Mouse (Mus musculus) heart, adult 9 months (tissue): ENCODE results near the gene Cbx7.

Experiments
- DNase-seq, 2 experiments: peaks; one replicate each; pipeline ENCODE4 v3.0.0; 2022; ENCODE audit warnings: low spot score in 2 of 2

Gene Cbx7

DNA sequence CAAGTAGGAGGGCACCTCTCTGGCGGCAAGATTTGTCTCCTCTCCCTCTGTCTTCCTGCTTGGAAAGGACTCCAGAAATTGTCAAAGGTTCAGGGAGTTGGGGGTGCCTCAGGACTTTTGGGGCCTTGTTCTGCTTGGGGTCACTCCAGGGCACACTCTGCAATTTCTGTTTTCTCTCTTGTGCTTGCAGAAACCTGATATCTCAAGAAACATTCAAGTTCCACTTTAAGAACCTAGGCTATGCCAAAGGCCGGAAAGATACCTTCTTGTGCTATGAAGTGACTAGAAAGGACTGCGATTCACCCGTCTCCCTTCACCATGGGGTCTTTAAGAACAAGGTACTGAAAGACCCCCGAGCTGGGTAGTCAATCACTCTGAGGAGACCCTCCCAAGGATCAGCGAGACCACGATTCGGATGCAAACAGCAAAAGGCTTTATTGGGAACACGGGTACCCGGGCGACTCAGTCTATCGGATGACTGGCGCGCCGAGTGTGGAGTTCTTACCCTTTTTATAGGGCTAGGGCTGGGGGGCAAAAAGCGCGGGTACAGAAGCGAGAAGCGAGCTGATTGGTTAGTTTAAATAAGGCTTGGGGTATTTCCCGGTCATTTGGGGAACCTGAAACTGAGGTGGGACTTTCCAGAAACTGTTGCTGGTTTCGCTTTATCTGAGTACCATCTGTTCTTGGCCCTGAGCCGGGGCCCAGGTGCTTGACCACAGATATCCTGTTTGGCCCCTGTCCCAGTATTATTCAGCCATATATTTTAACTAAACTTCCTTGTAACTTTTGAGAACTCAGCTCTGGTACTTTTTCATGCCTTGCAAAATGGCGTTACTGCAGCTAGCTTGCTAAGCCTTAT, 75.5 kb downstream of the Cbx7 start:
- DNase-seq: peak; percentile 23 to 44

DNA sequence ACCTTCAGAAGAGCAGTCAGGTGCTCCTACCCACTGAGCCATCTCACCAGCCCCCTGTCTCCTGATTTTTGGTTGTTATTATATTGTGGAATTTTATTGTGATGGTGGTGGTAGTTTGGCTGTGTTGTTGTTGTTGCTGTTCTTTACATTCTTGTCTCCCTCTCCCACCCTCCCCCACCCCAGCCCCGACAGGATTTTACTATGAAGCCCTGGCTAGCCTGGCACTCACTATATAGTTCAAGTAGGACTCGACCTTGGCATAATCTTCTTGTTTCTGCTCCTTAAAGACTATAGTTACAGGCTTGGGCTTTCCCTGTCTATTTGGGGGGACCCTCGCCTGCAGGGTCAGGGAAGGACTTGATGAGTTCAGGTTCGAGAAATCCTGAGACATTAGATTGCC, 76.6 kb downstream of the Cbx7 start:
- no peak for DNase-seq

DNA sequence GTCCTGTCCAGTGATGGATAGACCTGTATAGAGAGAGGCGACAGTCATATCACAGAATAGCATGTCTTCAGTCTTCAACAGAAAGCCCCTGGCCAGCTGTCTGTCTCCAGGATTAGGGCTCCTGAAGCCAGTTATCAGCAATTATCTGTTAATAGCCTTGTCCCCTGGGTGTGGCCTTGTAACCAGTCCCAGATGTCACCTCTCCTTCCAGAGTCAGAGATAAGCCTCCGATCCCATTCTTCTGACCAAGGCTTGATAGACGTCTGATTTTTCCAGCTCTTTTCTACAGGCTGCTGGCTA, 77.1 kb downstream of the Cbx7 start:
- DNase-seq: no peak

DNA sequence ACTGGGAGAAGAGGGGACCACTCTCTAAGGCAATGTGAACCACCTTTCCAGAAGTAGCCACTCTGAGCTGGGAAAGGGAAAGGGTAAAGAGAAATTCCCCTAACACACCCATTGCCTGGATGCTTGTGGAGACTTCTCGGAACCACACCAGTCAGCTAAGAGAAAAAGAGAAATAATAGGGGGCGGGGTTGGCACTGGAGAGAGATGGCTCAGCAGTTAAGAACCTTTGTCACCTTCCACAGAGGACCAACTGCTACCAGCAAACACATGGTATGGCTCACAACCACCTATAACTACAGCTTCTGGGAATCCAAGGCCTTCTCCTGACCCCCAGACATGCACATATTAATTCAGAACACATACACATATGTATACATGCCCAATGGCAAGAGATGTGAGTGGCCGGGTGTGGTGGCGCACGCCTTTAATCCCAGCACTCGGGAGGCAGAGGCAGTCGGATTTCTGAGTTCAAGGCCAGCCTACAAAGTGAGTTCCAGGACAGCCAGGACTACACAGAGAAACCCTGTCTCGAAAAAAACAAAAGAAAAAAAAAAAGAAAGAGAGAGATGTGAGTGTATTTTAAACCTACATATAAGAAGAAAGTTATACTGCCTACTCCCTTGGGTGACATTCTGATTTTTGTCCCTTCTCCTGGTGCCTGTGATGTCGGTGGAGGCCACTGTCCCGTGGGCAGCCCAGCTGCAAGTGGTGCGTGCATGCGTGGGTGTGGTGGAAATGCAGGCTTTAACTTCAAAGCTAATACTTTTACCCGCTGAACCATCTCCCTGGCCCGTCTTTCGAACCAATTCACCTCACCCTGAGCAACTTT, 77.7 kb downstream of the Cbx7 start:
- DNase-seq: no peak

GRCm38 (mm10) chr15:79892213-79892541, 78.7 kb downstream of the Cbx7 start:
- DNase-seq: peak; percentile 85 to 91

GRCm38 (mm10) chr15:79891436-79892212, 79.3 kb downstream of the Cbx7 start, which contains the start of gene Apobec3:
Gene Apobec3 (plus strand): TSS chr15:79891659.
- DNase-seq: peak; percentile 47 to 63

GRCm38 (mm10) chr15:79884820-79885219, 86.1 kb downstream of the Cbx7 start:
- no peak for DNase-seq

DNA sequence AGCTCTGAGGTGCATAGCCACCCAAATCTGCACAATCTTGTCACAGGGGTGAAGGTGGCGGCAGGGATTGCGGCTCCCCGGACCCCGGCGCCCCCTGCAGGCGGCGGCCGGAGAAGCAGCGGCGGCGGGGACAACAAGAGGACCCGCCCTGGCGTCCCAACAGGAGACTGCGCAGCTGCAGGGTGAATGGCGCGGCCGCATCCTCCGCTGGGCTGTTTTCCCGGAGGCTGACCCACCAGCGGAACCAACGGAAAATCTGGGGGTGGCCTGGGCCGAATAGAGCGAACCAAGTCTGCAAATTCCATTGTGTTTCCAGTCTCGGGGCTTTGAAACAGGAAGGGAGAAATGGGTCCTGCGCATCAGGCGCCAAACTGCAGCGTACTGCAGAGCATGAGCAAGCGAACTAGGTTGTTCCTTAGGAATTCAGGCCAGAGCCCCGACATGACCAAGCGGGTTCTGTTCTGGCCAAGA, 87.5 kb downstream of the Cbx7 start:
- peak; percentile 95 to 96 for DNase-seq

GRCm38 (mm10) chr15:79882623-79883267, 88.2 kb downstream of the Cbx7 start:
- peak; percentile 22 to 41 for DNase-seq

- no peak for DNase-seq
These were observed 90.4 kb downstream of the Cbx7 start for GRCm38 (mm10) chr15:79880477-79880876.

DNA sequence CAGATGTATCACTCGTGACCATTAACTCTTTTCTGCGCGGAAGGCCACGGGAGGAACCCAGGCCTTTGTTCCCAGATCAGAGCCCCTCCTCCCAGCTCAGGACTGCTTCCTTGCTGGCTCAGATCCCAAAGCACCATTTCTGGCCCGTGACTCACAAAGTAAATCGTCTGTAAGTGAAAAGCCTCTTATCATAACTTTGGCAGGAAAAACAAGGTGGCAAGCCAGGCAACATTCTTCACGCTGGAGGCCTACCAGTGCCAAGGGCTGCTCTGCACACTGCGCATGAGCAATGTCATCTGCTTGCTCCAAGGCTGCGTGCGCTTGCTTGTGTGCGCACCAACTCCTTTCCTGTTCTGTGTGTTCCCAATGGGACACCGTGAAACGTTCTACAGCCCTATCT, 91.6 kb downstream of the Cbx7 start:
- peak; percentile 93 to 94 for DNase-seq

DNA sequence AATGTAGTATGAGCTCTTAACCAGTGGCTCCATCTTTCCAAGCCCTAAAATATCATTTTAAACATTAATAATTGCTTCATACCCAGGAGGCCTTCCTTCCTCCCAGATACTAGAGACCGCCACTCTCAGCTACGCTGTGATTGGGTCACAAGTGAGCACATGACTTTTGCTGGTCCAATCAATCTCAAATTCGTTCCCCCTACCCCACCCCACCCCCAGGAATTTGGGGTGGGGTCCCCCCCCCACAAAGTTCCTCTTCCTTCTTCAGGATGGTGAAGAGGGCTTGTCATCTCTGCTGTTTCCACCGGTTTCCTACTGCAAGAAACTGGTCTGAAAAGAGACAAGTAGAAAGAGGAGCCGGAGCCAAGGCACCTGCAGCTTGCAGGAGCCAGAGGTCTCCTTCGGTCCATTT, 92.2 kb downstream of the Cbx7 start:
- peak in 1 of 2 experiments; percentile 54 for DNase-seq

DNA sequence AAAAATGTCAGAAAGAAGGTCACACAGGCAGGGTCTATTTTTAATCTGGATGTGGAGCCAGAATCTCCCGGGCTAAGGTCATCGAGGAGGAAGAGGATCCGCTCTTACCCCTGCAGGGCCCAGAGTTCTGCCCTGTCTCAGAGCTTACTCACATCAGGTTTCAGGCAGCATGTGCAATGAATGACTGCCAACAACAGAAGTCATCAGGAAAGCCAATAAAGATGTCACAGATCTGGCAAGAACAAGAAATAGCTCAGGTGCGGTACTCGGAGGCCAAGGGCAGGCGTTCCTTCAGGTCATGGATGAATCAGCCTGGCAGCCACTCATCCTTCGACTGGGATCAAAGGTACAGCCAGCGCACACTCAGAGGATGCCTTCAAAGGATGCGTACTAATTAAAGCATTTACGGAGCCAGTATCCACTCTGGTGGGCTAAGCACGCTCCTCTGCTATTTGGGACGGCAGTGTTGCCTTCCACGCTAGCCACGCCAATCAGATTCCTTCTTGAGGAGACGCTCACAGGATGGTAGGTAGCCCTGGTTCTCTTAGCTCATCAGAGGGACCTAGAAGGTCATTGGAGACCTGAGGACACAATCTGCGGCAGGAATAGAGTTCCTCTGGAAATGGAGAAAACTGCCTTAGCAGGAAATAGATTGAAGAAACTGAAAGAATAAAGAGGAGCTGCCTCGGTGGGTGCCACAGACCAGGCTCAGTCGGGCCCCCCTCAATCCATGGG, 95.5 kb downstream of the Cbx7 start:
- DNase-seq: no peak

DNA sequence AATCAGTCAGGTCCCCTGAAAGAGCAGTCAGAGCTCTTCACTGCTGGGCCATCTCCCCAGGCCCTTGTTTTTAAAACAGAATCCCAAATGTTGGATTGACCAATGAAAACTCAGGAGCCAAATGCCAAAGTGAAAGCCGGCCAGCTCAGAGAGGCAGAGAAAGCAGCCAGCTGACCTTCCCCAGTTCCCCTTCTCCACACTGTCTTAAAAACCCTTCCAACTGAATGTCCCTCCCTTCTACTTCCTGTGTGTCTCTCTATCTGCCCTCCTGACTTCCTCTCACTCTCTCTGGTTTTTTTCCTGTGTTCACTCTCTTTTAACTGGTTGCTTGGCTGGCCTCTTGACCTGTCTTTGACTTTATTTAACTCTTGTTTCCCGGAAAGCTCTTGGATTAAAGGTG, 96.9 kb downstream of the Cbx7 start:
- no peak for DNase-seq

DNA sequence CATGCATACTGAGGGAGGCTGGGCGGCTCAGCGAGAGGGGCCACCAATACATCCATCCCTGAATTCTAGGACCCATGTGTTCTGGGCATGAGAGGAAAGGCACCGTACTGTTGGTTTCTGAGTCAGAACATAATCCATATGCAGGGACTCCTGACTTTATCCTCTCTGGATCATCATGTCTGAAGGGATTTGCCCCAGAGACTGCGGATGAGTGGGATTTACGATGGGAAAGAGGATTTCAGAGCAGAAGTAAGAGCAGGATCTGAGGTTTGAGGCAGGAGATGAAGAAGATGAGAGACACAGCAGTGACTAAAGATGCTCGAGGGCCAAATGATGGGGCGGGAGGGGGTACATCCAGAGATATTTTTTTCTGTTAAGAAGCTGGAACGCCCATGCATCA, 97.4 kb downstream of the Cbx7 start:
- DNase-seq: no peak

- DNase-seq: no peak
These were observed 103.5 kb downstream of the Cbx7 start for GRCm38 (mm10) chr15:79867260-79868002.
